Mouse (Mus musculus) cerebellum, adult 2 months (tissue): ENCODE measurements at regions not wholly inside any gene's neighbourhood (a gene's known extent, or its start where the extent isn't known, plus 50 kb on each side); places are given as distances from the start of the nearest gene placed in this dataset.

Experiments
- DNase-seq, 2 experiments: peaks; one replicate each; pipeline ENCODE4 v3.0.0; 2021
- H3K27ac ChIP-seq: fragments of 200-500 bp; 2 replicates; pipeline ENCODE4 v1.5.1; 2012; ENCODE audit warnings: low read length, control low read depth, inconsistent platforms; ENCODE audit not compliant: insufficient read depth
- H3K27me3 ChIP-seq: fragments of 200-500 bp; 2 replicates; pipeline ENCODE4 v1.6.1; 2012; ENCODE audit warnings: inconsistent platforms, mild to moderate bottlenecking, low read length, moderate library complexity; ENCODE audit not compliant: control insufficient read depth, insufficient read depth
- H3K4me1 ChIP-seq: fragments of 200-500 bp; 2 replicates; pipeline ENCODE4 v1.6.1; 2011; ENCODE audit warnings: low read length; ENCODE audit not compliant: control insufficient read depth, insufficient read depth
- H3K4me3 ChIP-seq: fragments of 200-500 bp; replicated peaks from 2 replicates; pipeline ENCODE3; 2011; ENCODE audit warnings: mild to moderate bottlenecking, low read depth, low read length, control low read depth; ENCODE audit not compliant: insufficient read depth
- CTCF ChIP-seq: fragments of 200-500 bp; IDR thresholded peaks from 2 replicates; pipeline ENCODE4 v1.5.1; 2011; ENCODE audit warnings: low read depth, mild to moderate bottlenecking, control low read depth, low read length, moderate library complexity, borderline replicate concordance; ENCODE audit not compliant: insufficient read depth
- POLR2A ChIP-seq: fragments of 200-500 bp; IDR thresholded peaks from 2 replicates; pipeline ENCODE4 v1.6.1; 2011; ENCODE audit warnings: low read length, control low read depth, borderline replicate concordance; ENCODE audit not compliant: insufficient read depth
- WGBS: fragments of 180-500 bp; shearing (Covaris S2); methylation state at CpG from one replicate; pipeline ENCODE4 v1.1.7; 2018; 5-methylcytosine and 5-hydroxymethylcytosine counted together

DNA sequence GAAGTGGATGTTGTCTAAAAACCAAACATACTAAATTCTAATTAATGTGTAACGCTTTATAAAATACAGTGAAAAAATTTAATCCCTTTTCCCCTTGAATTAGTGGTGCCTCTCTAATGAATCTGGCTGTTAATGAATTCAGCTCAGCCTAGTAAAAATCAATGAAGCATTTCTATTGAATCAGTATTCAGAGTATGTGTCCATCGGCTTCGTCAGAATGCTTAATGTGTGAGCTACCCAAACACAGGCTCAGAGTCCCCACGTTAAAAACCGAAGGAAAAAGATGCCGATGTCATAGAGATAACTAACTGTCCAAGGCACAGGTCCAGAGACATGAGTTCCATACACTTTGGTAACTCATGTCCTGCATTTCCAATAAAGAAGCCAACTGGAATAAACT is 126.3 kb upstream of the Plekha5 start:
- 26% methylated on average over 6 of the region's 6 CpGs for WGBS
- Histone ChIP-seq H3K4me3 (no peak overlapping the region), H3K4me1 (no peaks in the 10 kb centered on the region; the same call in 1 of the 2 replicates), H3K27me3 (no peaks in the 10 kb centered on the region; the same call in 1 of the 2 replicates), H3K27ac (no peak overlapping the region)
- no peak for DNase-seq
- no peak for TF ChIP-seq POLR2A

DNA sequence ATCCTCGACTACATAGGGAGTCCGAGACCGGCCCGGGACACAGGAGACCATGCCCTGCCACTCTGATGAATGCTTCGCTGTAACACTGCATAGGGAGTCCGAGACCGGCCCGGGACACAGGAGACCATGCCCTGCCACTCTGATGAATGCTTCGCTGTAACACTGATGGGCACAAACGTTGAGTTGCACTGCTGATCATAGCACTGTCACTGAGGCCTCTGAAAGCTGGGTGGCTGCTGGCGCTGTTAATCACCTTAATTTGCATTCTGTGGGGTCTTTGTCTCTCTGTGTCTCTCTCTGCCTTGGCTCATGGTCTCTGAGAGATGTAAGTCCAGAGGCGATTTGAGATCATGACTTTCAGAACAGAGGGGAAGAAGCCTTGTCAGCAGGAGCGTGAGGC is 133.7 kb upstream of the Plekha5 start:
- H3K4me1 ChIP-seq = no peaks in the 10 kb centered on the region
- H3K4me3 ChIP-seq = no peak overlapping the region
- no peak overlapping the region for H3K27ac ChIP-seq
- DNase-seq = no peak
- TF ChIP-seq POLR2A = no peak
- no peak for TF ChIP-seq CTCF
- WGBS = 79% methylated on average over 13 of the region's 13 CpGs
- no peaks in the 10 kb centered on the region for H3K27me3 ChIP-seq

DNA sequence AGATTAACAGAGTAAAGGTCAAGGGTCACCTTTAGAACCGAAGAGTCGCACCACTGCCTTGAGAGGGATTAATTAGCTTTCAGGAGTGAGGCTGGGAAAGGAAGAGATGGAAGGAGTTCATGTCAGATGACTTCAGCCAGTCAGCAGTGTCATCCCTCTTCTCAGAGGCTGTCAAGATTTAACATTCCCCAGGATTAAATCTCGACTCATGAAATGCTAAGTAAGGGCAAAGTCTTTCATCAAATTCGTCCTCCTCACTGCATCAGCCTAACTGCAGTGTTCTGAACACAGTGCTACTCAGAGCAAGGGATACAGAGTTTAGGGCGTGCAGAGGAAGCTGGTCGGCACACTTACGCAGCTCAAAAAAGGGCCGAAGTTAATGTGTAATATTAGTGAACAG is 135.1 kb upstream of the Plekha5 start:
- Histone ChIP-seq H3K27ac (no peak overlapping the region), H3K4me1 (no peaks in the 10 kb centered on the region), H3K4me3 (no peak overlapping the region), H3K27me3 (no peaks in the 10 kb centered on the region)
- no peak for DNase-seq
- 68% methylated on average over 8 of the region's 8 CpGs for WGBS
- no peak for TF ChIP-seq POLR2A
- TF ChIP-seq CTCF = no peak

DNA sequence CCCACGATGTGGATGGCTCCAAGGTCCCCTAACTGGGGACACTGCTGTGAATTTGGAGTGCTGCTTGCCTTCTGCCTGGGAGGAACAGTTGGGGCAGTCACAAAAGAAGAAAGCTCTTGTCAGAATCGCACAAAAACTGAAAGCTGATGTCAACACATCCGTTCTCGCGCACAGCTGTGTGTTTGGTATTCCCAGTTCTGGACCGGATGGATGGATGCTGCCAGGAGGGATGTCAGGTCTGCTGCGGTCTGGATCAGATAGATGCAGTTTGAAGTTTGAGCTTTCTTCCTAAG is 141.6 kb upstream of the Plekha5 start:
- Histone ChIP-seq H3K4me3 (no peak overlapping the region), H3K4me1 (no peaks in the 10 kb centered on the region), H3K27ac (no peak overlapping the region), H3K27me3 (no peaks in the 10 kb centered on the region; the same call in 1 of the 2 replicates)
- WGBS = 47% methylated on average over 7 of the region's 7 CpGs
- TF ChIP-seq POLR2A (no peak), CTCF (no peak)
- no peak for DNase-seq

DNA sequence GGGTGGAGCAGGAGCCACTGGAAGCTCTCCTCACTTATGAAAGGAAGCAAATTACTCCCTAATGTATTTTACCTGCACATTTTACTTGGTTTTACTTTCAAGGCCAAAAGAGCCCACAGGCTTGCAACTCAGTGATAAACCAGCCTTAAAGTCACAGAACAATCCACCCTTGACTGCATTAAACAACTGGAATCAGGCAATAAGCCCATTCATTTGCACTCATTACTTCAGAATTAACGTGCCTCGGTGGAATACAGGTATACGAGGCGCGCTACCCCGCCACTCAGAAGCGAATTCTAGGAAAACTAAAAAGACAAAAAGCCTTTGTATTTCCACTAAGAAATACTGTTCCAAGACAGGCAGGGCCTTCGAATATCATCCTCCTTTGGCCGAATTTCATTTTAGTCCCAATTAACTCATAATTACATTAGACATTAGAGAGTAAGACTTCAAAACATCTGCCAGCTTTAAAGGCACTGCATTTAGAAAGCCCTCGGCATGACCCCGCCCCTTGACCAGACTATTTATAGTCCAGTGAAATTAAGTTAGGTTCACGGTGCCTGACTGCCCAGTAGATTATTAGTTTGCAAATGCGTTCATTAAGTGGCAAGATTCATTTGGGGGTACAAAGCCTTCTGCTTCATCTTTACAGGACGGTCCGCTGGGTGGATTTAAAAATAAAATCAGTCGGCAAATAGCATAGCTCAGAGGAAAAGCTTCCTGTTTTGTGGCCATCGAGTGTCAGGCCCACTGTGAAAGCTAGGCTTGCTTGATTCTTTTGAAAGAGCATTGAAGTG is 142.2 kb upstream of the Plekha5 start:
- 64% methylated on average over 17 of the region's 17 CpGs for WGBS
- no peaks in the 10 kb centered on the region; the same call in 1 of the 2 replicates for H3K27me3 ChIP-seq
- no peak for DNase-seq
- no peak overlapping the region for H3K4me3 ChIP-seq
- H3K4me1 ChIP-seq = no peaks in the 10 kb centered on the region
- no peak overlapping the region for H3K27ac ChIP-seq
- TF ChIP-seq CTCF (no peak), POLR2A (no peak)

DNA sequence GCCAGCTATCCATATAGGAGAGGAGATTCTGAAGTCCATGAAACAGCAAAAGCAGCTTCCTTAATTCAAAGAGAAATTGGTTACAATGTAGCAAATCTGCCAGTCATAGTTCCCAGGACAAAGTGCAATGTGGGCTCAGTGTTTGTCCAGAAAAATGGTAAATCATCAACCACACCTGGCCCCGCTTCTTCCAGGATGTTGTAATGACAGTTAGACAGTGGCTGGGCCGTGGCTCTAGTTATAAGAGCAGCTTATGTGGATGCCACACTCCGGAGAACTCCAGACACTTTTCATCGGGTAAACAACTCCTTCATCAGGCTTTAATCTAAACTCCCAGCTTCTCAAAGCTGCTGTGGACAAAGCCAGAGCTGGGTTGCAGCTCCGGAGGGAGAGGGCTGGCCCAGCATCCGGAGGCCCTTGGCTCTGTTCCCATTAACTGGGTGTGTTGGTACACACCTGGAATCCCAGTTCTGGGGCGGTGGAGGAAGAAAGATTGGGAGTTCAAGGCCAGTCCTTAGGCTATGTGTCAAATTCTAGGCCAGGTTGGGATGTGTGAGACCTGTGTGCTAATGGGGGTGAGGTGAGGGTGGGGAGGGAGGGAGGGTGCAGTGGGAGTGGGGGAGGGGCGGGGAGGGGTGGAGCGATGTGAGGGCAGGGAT is 142.9 kb upstream of the Plekha5 start:
- WGBS = 70% methylated on average over 9 of the region's 9 CpGs
- no peak for TF ChIP-seq POLR2A
- TF ChIP-seq CTCF = no peak
- no peaks in the 10 kb centered on the region for H3K4me1 ChIP-seq
- H3K27me3 ChIP-seq = no peaks in the 10 kb centered on the region; the same call in 1 of the 2 replicates
- no peak for DNase-seq
- no peak overlapping the region for H3K4me3 ChIP-seq
- no peak overlapping the region for H3K27ac ChIP-seq

DNA sequence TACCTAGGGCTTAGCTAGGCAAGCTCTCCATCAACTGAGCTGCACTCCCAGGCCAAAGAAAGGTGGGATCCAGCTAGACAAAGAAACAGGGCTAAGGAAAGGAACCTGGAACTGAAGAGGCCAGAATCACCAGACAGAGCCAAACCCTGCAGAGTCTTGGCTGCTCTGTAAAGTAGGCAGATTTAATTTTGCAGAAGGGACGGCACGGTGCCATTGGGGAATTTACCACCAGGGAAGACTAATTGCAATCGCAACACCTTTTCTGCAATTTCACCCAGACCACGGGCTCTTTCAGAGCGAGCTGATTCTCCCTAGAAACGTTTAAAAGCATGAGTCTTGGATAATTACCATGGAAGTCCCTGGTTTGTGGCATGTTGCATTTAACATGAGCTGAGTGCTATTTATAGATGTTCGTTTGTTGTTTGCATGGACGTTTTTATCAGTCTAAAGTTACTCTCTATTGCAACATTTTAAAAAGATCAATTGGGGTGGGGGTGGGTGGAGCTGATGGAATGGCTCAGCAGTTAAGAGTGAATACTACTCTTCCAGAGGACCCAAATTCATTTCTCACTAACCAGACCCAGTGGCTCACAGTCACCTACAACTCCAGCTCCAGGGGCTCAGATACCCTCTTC is 144.0 kb upstream of the Plekha5 start:
- Histone ChIP-seq H3K27me3 (no peaks in the 10 kb centered on the region; the same call in 1 of the 2 replicates), H3K27ac (no peak overlapping the region), H3K4me1 (no peaks in the 10 kb centered on the region), H3K4me3 (no peak overlapping the region)
- TF ChIP-seq POLR2A (no peak), CTCF (no peak)
- DNase-seq = peak in 1 of 2 experiments; percentile 15
- 6% methylated on average over 8 of the region's 8 CpGs for WGBS

DNA sequence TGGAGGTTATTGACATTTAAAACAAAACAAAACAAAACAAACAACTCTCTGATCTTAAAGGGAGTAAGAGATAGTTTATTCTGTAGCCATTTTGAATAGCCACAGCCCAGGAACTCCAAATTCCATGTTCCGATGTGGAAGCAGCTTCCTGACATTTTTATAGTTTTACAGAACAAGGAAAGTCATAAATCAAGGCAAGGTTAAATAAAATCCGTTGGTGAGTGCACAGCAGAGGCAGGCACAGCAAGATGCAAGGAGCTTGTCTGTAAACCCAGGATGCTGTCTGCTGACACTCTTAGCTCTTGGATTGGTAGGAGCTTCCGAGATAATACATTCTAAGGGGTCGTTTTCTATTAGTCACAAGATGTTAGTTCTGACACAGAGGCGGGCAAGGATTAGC is 145.1 kb upstream of the Plekha5 start:
- no peaks in the 10 kb centered on the region for H3K4me1 ChIP-seq
- 69% methylated on average over 5 of the region's 5 CpGs for WGBS
- no peak overlapping the region for H3K4me3 ChIP-seq
- DNase-seq = no peak
- no peaks in the 10 kb centered on the region; the same call in 1 of the 2 replicates for H3K27me3 ChIP-seq
- H3K27ac ChIP-seq = no peak overlapping the region
- TF ChIP-seq POLR2A (no peak), CTCF (no peak)
